Mouse (Mus musculus) hindbrain, embryonic 12.5 days (tissue): ENCODE measurements around the gene Tcea2. TPM values are rescaled to one million over a fixed set of nuclear protein-coding genes. Genes with fewer than 3 reads are reported as not detected.

Experiments used
- ATAC-seq: fragments of 200-750 bp; cut with Nextera tagmentation; 2 replicates; pipeline ENCODE4 v1.8.0; 2017; ENCODE audit warnings: moderate TSS enrichment; ENCODE audit not compliant: low FRiP score
- H3K27ac ChIP-seq: fragments of 300-500 bp; sonication (generic); 2 replicates; pipeline ENCODE4 v1.5.1; 2016; ENCODE audit warnings: mild to moderate bottlenecking
- H3K27me3 ChIP-seq: fragments of 300-500 bp; sonication (generic); 2 replicates; pipeline ENCODE4 v1.6.1; 2016; ENCODE audit warnings: mild to moderate bottlenecking
- H3K36me3 ChIP-seq: fragments of 300-500 bp; sonication (generic); 2 replicates; pipeline ENCODE4 v1.6.1; 2016; ENCODE audit warnings: mild to moderate bottlenecking
- H3K4me1 ChIP-seq: fragments of 300-500 bp; sonication (generic); 2 replicates; pipeline ENCODE4 v1.6.1; 2016
- H3K4me2 ChIP-seq: fragments of 300-500 bp; sonication (generic); replicated peaks from 2 replicates; pipeline ENCODE4 v1.6.1; 2016; ENCODE audit warnings: mild to moderate bottlenecking
- H3K4me3 ChIP-seq: fragments of 300-500 bp; sonication (generic); 2 replicates; pipeline ENCODE4 v1.5.1; 2016; ENCODE audit warnings: mild to moderate bottlenecking
- H3K9ac ChIP-seq: fragments of 300-500 bp; sonication (generic); 2 replicates; pipeline ENCODE4 v1.6.1; 2016; ENCODE audit warnings: mild to moderate bottlenecking, moderate library complexity
- H3K9me3 ChIP-seq: fragments of 300-500 bp; sonication (generic); replicated peaks from 2 replicates; pipeline ENCODE4 v1.6.1; 2016; ENCODE audit warnings: mild to moderate bottlenecking
- WGBS: fragments of 180-500 bp; shearing (Covaris S2); methylation state at CpG from one replicate; pipeline ENCODE4 v1.1.7; 2016; 5-methylcytosine and 5-hydroxymethylcytosine counted together
- polyA plus RNA-seq: library from polyadenylated mRNA; unstranded; fragments of >200 nt; fragmentation: Nextera tagmentation; extraction: Ambion mirVana; gene quantifications from 2 replicates; pipeline ENCODE4 v1.2.1, GENCODE M21; 2016

Tcea2 gene
- polyA plus RNA-seq, 1 experiment from 2014 or later, result 27.7 TPM

DNA sequence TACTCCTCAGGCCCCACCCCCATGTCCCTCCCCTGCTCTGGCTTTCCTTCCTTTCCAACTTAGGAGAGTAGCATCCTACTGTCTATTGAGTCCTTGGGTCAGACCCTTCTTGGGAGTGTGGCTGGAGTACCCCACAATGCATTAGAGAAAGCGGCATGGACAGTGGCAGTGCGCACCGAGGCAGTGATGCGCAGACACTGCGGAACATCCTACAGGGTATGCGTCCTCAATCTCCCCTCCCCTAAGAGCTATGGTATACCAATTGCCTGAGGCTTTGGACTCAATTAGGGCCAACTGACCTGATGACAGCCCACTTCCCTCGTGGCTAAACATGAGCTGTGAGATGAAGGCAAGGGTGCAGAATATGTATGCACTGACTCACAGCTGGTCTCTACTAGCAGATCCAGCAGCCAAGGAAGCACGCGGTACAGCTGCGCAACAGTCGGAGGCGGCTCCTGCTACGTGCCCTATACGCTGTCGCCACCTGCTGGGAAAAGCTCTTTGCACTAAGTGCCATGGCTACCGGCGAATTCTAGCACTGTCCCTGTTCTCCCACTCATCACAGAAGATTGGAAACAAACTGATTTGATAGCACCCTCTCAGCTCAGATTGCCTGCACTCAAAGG, 21.1 kb upstream of the Tcea2 start:
- peak; percentile 54 for ATAC-seq
- Histone ChIP-seq H3K27ac (no peak overlapping the region), H3K9me3 (no peaks in the 10 kb centered on the region), H3K36me3 (peaks cover 20% of the 10 kb centered on the region), H3K4me3 (no peak overlapping the region), H3K9ac (no peak overlapping the region), H3K4me2 (no peak overlapping the region), H3K27me3 (no peaks in the 10 kb centered on the region), H3K4me1 (peaks cover 10% of the 10 kb centered on the region; the same call in 1 of the 2 replicates)
- WGBS, result 35% methylated on average over 17 of the region's 17 CpGs

GRCm38 (mm10) chr2:181659609-181660055, 20.5 kb upstream of the Tcea2 start:
- peak; percentile 80 for ATAC-seq
- H3K36me3 ChIP-seq, result peaks cover 19% of the 10 kb centered on the region
- no peaks in the 10 kb centered on the region for H3K9me3 ChIP-seq
- peaks cover 10% of the 10 kb centered on the region; the same call in 1 of the 2 replicates for H3K4me1 ChIP-seq
- no peaks in the 10 kb centered on the region for H3K27me3 ChIP-seq
- no peak overlapping the region for H3K9ac ChIP-seq
- no peak overlapping the region for H3K4me2 ChIP-seq
- 11% methylated on average over 9 of the region's 9 CpGs for WGBS
- no peak overlapping the region for H3K4me3 ChIP-seq
- no peak overlapping the region for H3K27ac ChIP-seq

- WGBS, result 83% methylated on average over 3 of the region's 3 CpGs
- no peak for ATAC-seq
- peak overlapping the region; percentile 12; the same call in 1 of the 2 replicates for H3K27ac ChIP-seq
Observed at GRCm38 (mm10) chr2:181662620-181663297, 17.4 kb upstream of the Tcea2 start.

GRCm38 (mm10) chr2:181663298-181663630, 16.8 kb upstream of the Tcea2 start:
- Histone ChIP-seq H3K27ac (peak overlapping the region; percentile 12; the same call in 1 of the 2 replicates), H3K27me3 (peaks cover 7% of the 10 kb centered on the region), H3K9ac (no peak overlapping the region), H3K4me3 (no peak overlapping the region), H3K4me2 (no peak overlapping the region), H3K4me1 (peaks cover 10% of the 10 kb centered on the region; the same call in 1 of the 2 replicates), H3K9me3 (no peaks in the 10 kb centered on the region), H3K36me3 (no peaks in the 10 kb centered on the region)
- 33% methylated on average over 4 of the region's 4 CpGs for WGBS
- ATAC-seq, result no peak

More at GRCm38 (mm10) chr2:181662620-181663297, 17.4 kb upstream of the Tcea2 start:
- H3K36me3 ChIP-seq, result no peaks in the 10 kb centered on the region
- no peak overlapping the region for H3K9ac ChIP-seq
- H3K4me3 ChIP-seq, result no peak overlapping the region
- H3K27me3 ChIP-seq, result peaks cover 2% of the 10 kb centered on the region
- H3K4me2 ChIP-seq, result no peak overlapping the region
- peaks cover 10% of the 10 kb centered on the region; the same call in 1 of the 2 replicates for H3K4me1 ChIP-seq
- no peaks in the 10 kb centered on the region for H3K9me3 ChIP-seq

- H3K27me3 ChIP-seq, result peaks cover 61% of the 10 kb centered on the region
- no peaks in the 10 kb centered on the region for H3K9me3 ChIP-seq
- H3K4me2 ChIP-seq, result peak overlapping the region; percentile 72
- ATAC-seq, result no peak
- WGBS, result 4% methylated on average over 55 of the region's 56 CpGs
- peak overlapping the region; percentile 35; the same call in 1 of the 2 replicates for H3K9ac ChIP-seq
- H3K4me1 ChIP-seq, result peaks cover 28% of the 10 kb centered on the region
- H3K4me3 ChIP-seq, result peak overlapping the region; percentile 41
- H3K36me3 ChIP-seq, result no peaks in the 10 kb centered on the region
- no peak overlapping the region for H3K27ac ChIP-seq
Observed at GRCm38 (mm10) chr2:181670285-181670912, 9.7 kb upstream of the Tcea2 start.

DNA sequence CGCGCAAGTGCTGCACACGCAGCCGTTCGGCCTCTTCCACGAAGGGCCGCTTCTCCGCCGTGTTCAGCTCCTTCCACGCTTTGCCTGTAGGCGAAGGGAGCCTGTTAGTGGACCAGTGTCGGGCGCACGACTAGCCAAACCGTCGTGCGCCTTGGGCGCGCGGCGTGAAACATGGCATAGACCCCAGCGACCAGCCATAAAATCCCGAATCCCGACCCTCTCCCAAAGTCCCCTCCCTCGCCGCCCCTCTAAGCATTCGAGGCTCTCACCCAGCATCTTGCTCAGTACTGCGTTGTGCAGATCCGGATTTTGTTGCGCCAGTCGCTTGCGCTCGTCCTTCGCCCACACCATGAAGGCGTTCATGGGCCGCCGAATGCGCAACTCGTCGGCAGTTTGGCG, 9.2 kb upstream of the Tcea2 start:
- no peak overlapping the region for H3K27ac ChIP-seq
- H3K27me3 ChIP-seq, result peaks cover 61% of the 10 kb centered on the region
- WGBS, result 2% methylated on average over 41 of the region's 41 CpGs
- H3K9ac ChIP-seq, result peak overlapping the region; percentile 50; the same call in 1 of the 2 replicates
- peak overlapping the region; percentile 72 for H3K4me2 ChIP-seq
- peaks cover 33% of the 10 kb centered on the region for H3K4me1 ChIP-seq
- H3K9me3 ChIP-seq, result no peaks in the 10 kb centered on the region
- H3K4me3 ChIP-seq, result peak overlapping the region; percentile 41
- no peaks in the 10 kb centered on the region for H3K36me3 ChIP-seq
- no peak for ATAC-seq

GRCm38 (mm10) chr2:181671326-181671725, 8.8 kb upstream of the Tcea2 start, which contains the start of gene Sox18:
Gene Sox18 (minus strand): TSS chr2:181671640.
- no peak within 1 kb of the TSS for H3K27ac ChIP-seq
- H3K9me3 ChIP-seq, result no peaks in the 10 kb centered on the region
- H3K4me2 ChIP-seq, result peak within 1 kb of the TSS; percentile 72
- peaks cover 36% of the 10 kb centered on the region for H3K4me1 ChIP-seq
- H3K9ac ChIP-seq, result peak within 1 kb of the TSS; percentile 50
- no peaks in the 10 kb centered on the region for H3K36me3 ChIP-seq
- H3K27me3 ChIP-seq, result peaks cover 61% of the 10 kb centered on the region
- WGBS, result under 1% methylated on average over 43 of the region's 43 CpGs
- H3K4me3 ChIP-seq, result peak within 1 kb of the TSS; percentile 41
- ATAC-seq, result no peak

GRCm38 (mm10) chr2:181671984-181672383, 8.1 kb upstream of the Tcea2 start:
- no peak overlapping the region for H3K4me2 ChIP-seq
- H3K4me3 ChIP-seq, result no peak overlapping the region
- peaks cover 37% of the 10 kb centered on the region for H3K4me1 ChIP-seq
- no peak overlapping the region for H3K9ac ChIP-seq
- no peaks in the 10 kb centered on the region for H3K36me3 ChIP-seq
- peaks cover 61% of the 10 kb centered on the region for H3K27me3 ChIP-seq
- WGBS, result 24% methylated on average over 7 of the region's 7 CpGs
- H3K9me3 ChIP-seq, result no peaks in the 10 kb centered on the region
- no peak overlapping the region for H3K27ac ChIP-seq
- no peak for ATAC-seq

- Histone ChIP-seq H3K27me3 (peaks cover 52% of the 10 kb centered on the region), H3K36me3 (no peaks in the 10 kb centered on the region), H3K9me3 (no peaks in the 10 kb centered on the region), H3K4me1 (peaks cover 40% of the 10 kb centered on the region), H3K9ac (no peak overlapping the region), H3K27ac (no peak overlapping the region; the same call in 1 of the 2 replicates), H3K4me2 (no peak overlapping the region), H3K4me3 (no peak overlapping the region)
- WGBS, result 28% methylated on average over 1 of the region's 1 CpGs
- no peak for ATAC-seq
Observed at GRCm38 (mm10) chr2:181673501-181673900, 6.6 kb upstream of the Tcea2 start.

GRCm38 (mm10) chr2:181674934-181675333, 5.2 kb upstream of the Tcea2 start:
- no peak overlapping the region for H3K4me3 ChIP-seq
- H3K36me3 ChIP-seq, result no peaks in the 10 kb centered on the region
- no peaks in the 10 kb centered on the region for H3K9me3 ChIP-seq
- no peak overlapping the region for H3K27ac ChIP-seq
- H3K4me1 ChIP-seq, result peaks cover 44% of the 10 kb centered on the region
- H3K4me2 ChIP-seq, result 0 out of 2 replicates have a peak overlapping the region, but pooled peaks have one; percentile 41
- H3K9ac ChIP-seq, result no peak overlapping the region
- WGBS, result 72% methylated on average over 4 of the region's 4 CpGs
- no peak for ATAC-seq
- H3K27me3 ChIP-seq, result peaks cover 37% of the 10 kb centered on the region

GRCm38 (mm10) chr2:181675454-181675853, 4.7 kb upstream of the Tcea2 start:
- H3K4me2 ChIP-seq, result peak overlapping the region; percentile 41
- 0 out of 2 replicates have a peak overlapping the region, but pooled peaks have one; percentile 32 for H3K9ac ChIP-seq
- no peaks in the 10 kb centered on the region for H3K36me3 ChIP-seq
- ATAC-seq, result no peak
- WGBS, result 3% methylated on average over 14 of the region's 14 CpGs
- H3K27me3 ChIP-seq, result peaks cover 32% of the 10 kb centered on the region
- no peaks in the 10 kb centered on the region for H3K9me3 ChIP-seq
- H3K27ac ChIP-seq, result 0 out of 2 replicates have a peak overlapping the region, but pooled peaks have one; percentile 55
- peaks cover 39% of the 10 kb centered on the region for H3K4me1 ChIP-seq
- H3K4me3 ChIP-seq, result peak overlapping the region; percentile 11; the same call in 1 of the 2 replicates

GRCm38 (mm10) chr2:181676424-181676823, 3.7 kb upstream of the Tcea2 start:
- Histone ChIP-seq H3K9me3 (no peaks in the 10 kb centered on the region), H3K4me1 (peaks cover 38% of the 10 kb centered on the region), H3K36me3 (no peaks in the 10 kb centered on the region), H3K27me3 (peaks cover 22% of the 10 kb centered on the region), H3K27ac (peak overlapping the region; percentile 55; the same call in 1 of the 2 replicates), H3K4me2 (no peak overlapping the region), H3K9ac (no peak overlapping the region), H3K4me3 (no peak overlapping the region)
- ATAC-seq, result no peak
- WGBS, result 24% methylated on average over 2 of the region's 2 CpGs
